Mouse (Mus musculus) heart, embryonic 11.5 days (tissue): ENCODE results near the gene Elmo2. TPM values are rescaled to one million over a fixed set of nuclear protein-coding genes. Genes with fewer than 3 reads are reported as not detected.

Source experiments
- ATAC-seq: fragments of 200-750 bp; cut with Nextera tagmentation; replicated peaks from 2 replicates; pipeline ENCODE4 v1.8.0; 2017; ENCODE audit warnings: moderate library complexity; ENCODE audit not compliant: insufficient number of reproducible peaks, low FRiP score, low TSS enrichment
- H3K27ac ChIP-seq: fragments of 300-500 bp; sonication (generic); 2 replicates; pipeline ENCODE4 v1.5.1; 2014; ENCODE audit warnings: mild to moderate bottlenecking, low read depth, low read length
- H3K27me3 ChIP-seq: fragments of 300-500 bp; sonication (generic); 2 replicates; pipeline ENCODE4 v1.6.1; 2014; ENCODE audit warnings: mild to moderate bottlenecking, low read length, mixed read lengths; ENCODE audit not compliant: control insufficient read depth, insufficient read depth
- H3K36me3 ChIP-seq: fragments of 300-500 bp; sonication (generic); 2 replicates; pipeline ENCODE4 v1.6.1; 2014; ENCODE audit warnings: mild to moderate bottlenecking, low read length, moderate library complexity, mixed read lengths; ENCODE audit not compliant: control insufficient read depth, insufficient read depth
- H3K4me1 ChIP-seq: fragments of 300-500 bp; sonication (generic); 2 replicates; pipeline ENCODE4 v1.6.1; 2014; ENCODE audit warnings: low read length; ENCODE audit not compliant: control insufficient read depth, insufficient read depth
- H3K4me2 ChIP-seq: fragments of 300-500 bp; sonication (generic); 2 replicates; pipeline ENCODE4 v1.6.1; 2014; ENCODE audit warnings: mild to moderate bottlenecking, moderate library complexity
- H3K4me3 ChIP-seq: fragments of 300-500 bp; sonication (generic); 2 replicates; pipeline ENCODE4 v1.5.1; 2014; ENCODE audit warnings: low read depth, low read length
- H3K9ac ChIP-seq: fragments of 300-500 bp; sonication (generic); 2 replicates; pipeline ENCODE4 v1.6.1; 2014; ENCODE audit warnings: mild to moderate bottlenecking, low read depth, low read length, moderate library complexity
- H3K9me3 ChIP-seq: fragments of 300-500 bp; sonication (generic); replicated peaks from 2 replicates; pipeline ENCODE4 v1.6.1; 2016; ENCODE audit warnings: low read length; ENCODE audit not compliant: control insufficient read depth
- WGBS: fragments of 180-500 bp; shearing (Covaris S2); extraction: QIAGEN DNeasy Blood & Tissue Kit; methylation state at CpG from one replicate; pipeline ENCODE4 v1.1.7; 2014; ENCODE audit not compliant: insufficient replicate concordance; 5-methylcytosine and 5-hydroxymethylcytosine counted together
- polyA plus RNA-seq: library from polyadenylated mRNA; unstranded; fragments of >200 nt; fragmentation: Nextera tagmentation; extraction: Ambion mirVana; gene quantifications from 2 replicates; pipeline ENCODE4 v1.2.1, GENCODE M21; 2014

Gene Elmo2
- polyA plus RNA-seq, 1 experiment from 2014 or later = 50.6 TPM

DNA sequence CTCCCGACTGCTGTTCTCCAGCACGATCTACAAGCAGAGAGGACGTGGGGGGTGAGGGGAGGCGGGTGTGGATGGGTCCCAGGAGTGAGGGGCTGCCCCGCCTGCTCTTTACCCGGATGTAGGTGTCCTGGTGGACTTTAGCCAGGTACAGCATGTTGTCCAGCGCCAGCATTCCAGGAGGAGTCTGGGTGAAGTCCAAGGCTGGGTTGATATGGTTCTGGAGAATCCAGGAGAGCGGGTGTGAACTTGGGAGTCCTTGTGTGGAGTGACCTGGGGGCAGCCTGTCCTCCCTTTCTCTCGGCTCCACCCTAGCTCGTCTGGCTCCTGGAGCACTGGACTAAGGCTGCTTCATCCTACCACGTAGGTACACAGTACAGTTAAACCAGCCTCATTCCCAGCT, 28.9 kb downstream of the Elmo2 start:
- Histone ChIP-seq H3K9ac (no peak overlapping the region), H3K4me3 (no peak overlapping the region), H3K27me3 (no peaks in the 10 kb centered on the region), H3K36me3 (peaks cover 30% of the 10 kb centered on the region), H3K9me3 (no peaks in the 10 kb centered on the region), H3K4me2 (no peak overlapping the region), H3K4me1 (no peaks in the 10 kb centered on the region), H3K27ac (no peak overlapping the region)
- ATAC-seq = no peak
- 91% methylated on average over 11 of the region's 11 CpGs for WGBS

DNA sequence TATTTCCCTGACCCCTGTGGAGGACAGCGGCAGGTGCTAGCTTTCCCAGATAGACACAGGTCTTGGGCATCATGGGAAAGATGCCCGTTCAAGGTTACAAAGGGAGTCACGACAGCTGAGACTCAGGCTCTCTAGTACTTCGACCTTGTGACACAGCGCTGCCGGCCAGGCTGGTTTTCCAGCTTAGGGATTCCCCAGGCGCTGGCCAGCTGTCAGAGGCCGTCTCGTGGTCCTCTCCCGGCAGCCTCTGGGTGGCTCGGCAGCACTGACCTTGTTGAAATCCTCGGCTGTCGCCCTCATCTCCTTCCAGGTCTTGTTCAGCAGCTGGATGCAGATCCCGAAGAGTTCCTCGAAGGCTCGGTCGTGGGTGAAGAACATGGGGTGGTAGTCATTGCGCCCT, 29.7 kb downstream of the Elmo2 start:
- Histone ChIP-seq H3K4me3 (no peak overlapping the region), H3K27ac (no peak overlapping the region), H3K27me3 (no peaks in the 10 kb centered on the region), H3K9ac (no peak overlapping the region), H3K9me3 (no peaks in the 10 kb centered on the region), H3K36me3 (peaks cover 28% of the 10 kb centered on the region), H3K4me1 (no peaks in the 10 kb centered on the region), H3K4me2 (no peak overlapping the region)
- 85% methylated on average over 18 of the region's 18 CpGs for WGBS
- no peak for ATAC-seq

DNA sequence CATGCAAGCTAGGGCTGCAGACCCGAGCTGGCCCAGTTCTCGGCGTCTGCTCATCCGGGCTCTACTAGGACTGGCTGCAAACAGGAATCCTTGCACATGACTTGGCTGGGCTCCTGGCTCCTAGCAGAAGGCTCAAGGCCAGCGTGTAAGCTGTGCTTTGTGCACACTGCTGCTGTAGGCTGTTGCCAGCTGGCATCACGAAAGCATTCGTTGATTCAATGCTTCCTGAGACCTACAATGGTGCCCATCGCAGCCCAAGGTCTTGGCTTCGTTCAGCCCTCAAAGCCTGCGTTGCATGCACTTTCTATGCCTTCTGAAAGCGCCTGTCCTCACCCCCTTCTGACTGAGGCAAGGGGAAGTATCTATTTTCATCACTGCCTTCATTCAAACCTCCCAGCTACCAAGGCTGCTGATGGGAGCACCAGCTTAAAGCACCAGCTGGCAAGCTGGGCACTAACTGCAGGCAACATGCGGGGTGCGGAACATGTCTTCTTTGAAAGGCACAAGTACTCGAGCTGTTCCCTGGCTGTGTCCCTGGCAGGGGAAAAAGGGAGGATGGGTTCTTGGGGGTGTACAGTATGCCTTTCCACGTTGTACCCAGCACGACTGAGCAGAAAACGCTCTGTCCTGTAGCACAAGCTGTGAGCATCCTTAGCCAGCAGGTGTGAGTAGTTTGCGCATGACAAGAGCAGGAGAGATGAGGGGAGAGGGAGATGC, 37.8 kb downstream of the Elmo2 start:
- H3K4me1 ChIP-seq = peaks cover 16% of the 10 kb centered on the region
- ATAC-seq = no peak
- H3K9me3 ChIP-seq = no peaks in the 10 kb centered on the region
- H3K9ac ChIP-seq = no peak overlapping the region; the same call in 1 of the 2 replicates
- H3K36me3 ChIP-seq = no peaks in the 10 kb centered on the region
- no peaks in the 10 kb centered on the region for H3K27me3 ChIP-seq
- H3K4me3 ChIP-seq = peak overlapping the region; percentile 84; the same call in 1 of the 2 replicates
- 59% methylated on average over 18 of the region's 18 CpGs for WGBS
- peak overlapping the region; percentile 97 for H3K4me2 ChIP-seq
- H3K27ac ChIP-seq = no peak overlapping the region

- Histone ChIP-seq H3K9me3 (no peaks in the 10 kb centered on the region), H3K27ac (0 out of 2 replicates have a peak within 1 kb of the TSS, but pooled peaks have one; percentile 31), H3K36me3 (no peaks in the 10 kb centered on the region; the same call in 1 of the 2 replicates), H3K4me3 (peak within 1 kb of the TSS; percentile 84), H3K4me2 (peak within 1 kb of the TSS; percentile 97), H3K4me1 (peaks cover 16% of the 10 kb centered on the region), H3K9ac (peak within 1 kb of the TSS; percentile 83), H3K27me3 (no peaks in the 10 kb centered on the region)
- ATAC-seq = peak; percentile 85
- WGBS = 1% methylated on average over 49 of the region's 49 CpGs
These were observed 38.9 kb downstream of the Elmo2 start, which contains the start of gene Slc35c2 for GRCm38 (mm10) chr2:165287202-165287984. Gene Slc35c2, minus strand, starts transcription at chr2:165287869.

GRCm38 (mm10) chr2:165286361-165287201, 39.7 kb downstream of the Elmo2 start:
- H3K4me1 ChIP-seq = peaks cover 16% of the 10 kb centered on the region
- peak overlapping the region; percentile 84 for H3K4me3 ChIP-seq
- no peaks in the 10 kb centered on the region; the same call in 1 of the 2 replicates for H3K36me3 ChIP-seq
- peak overlapping the region; percentile 97 for H3K4me2 ChIP-seq
- H3K9me3 ChIP-seq = no peaks in the 10 kb centered on the region
- WGBS = 60% methylated on average over 18 of the region's 18 CpGs
- no peaks in the 10 kb centered on the region for H3K27me3 ChIP-seq
- H3K27ac ChIP-seq = no peak overlapping the region
- peak overlapping the region; percentile 83 for H3K9ac ChIP-seq
- ATAC-seq = no peak

DNA sequence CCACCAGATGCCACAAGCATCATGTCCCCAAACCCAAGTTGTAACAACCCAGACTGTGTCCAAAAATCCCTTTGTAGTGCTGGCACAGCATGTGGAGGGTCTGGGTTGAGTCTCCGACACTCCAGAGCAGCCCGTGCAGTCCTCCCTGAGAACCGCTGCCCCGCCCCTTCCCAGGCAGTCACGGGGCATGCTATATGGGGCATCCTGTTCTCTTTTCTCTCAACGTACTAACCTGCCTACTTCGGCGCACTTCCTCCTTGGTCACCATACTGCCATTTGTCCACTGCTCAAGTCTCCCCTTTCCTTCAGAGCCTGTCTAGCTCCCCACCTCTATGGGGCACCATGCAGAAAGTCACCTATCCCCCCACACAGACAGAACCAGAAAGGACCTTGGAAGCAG, 40.7 kb downstream of the Elmo2 start:
- ATAC-seq = no peak
- no peaks in the 10 kb centered on the region for H3K27me3 ChIP-seq
- H3K4me1 ChIP-seq = peaks cover 16% of the 10 kb centered on the region
- no peaks in the 10 kb centered on the region; the same call in 1 of the 2 replicates for H3K36me3 ChIP-seq
- no peaks in the 10 kb centered on the region for H3K9me3 ChIP-seq
- no peak overlapping the region for H3K4me2 ChIP-seq
- H3K9ac ChIP-seq = no peak overlapping the region
- no peak overlapping the region for H3K4me3 ChIP-seq
- H3K27ac ChIP-seq = no peak overlapping the region
- WGBS = 84% methylated on average over 8 of the region's 8 CpGs

- Histone ChIP-seq H3K9ac (no peak overlapping the region), H3K27ac (no peak overlapping the region), H3K4me2 (no peak overlapping the region), H3K4me3 (no peak overlapping the region), H3K4me1 (peaks cover 16% of the 10 kb centered on the region), H3K9me3 (no peaks in the 10 kb centered on the region), H3K27me3 (no peaks in the 10 kb centered on the region), H3K36me3 (no peaks in the 10 kb centered on the region; the same call in 1 of the 2 replicates)
- 81% methylated on average over 3 of the region's 3 CpGs for WGBS
- ATAC-seq = no peak
These were observed 41.2 kb downstream of the Elmo2 start for GRCm38 (mm10) chr2:165285034-165285433.

DNA sequence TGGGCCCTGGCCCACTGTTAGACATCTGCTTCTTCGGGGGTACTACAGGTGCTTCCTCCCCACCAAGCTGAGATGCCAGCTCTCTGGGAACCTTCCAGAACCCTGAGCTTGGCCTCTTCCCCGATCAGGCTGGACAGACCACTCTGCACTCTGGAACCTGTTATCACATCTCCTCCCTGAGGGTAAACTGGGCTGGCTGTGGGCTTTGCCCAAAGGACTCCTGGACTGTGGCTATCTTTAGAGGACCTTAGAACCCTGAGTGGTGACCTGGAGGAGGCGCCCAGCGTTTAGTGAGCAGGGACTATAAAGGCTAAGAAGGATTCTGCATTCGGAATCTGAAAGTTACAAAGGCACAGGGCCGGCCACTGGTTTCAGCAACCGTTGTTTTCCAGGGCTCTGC, 41.9 kb downstream of the Elmo2 start:
- Histone ChIP-seq H3K36me3 (no peaks in the 10 kb centered on the region; the same call in 1 of the 2 replicates), H3K9ac (no peak overlapping the region), H3K27me3 (no peaks in the 10 kb centered on the region), H3K4me2 (no peak overlapping the region), H3K4me1 (peaks cover 16% of the 10 kb centered on the region), H3K4me3 (no peak overlapping the region), H3K9me3 (no peaks in the 10 kb centered on the region), H3K27ac (no peak overlapping the region)
- WGBS = 81% methylated on average over 7 of the region's 7 CpGs
- ATAC-seq = no peak
